Mouse (Mus musculus): ENCODE results near the gene Slc1a3. TPM values are rescaled to one million over a fixed set of nuclear protein-coding genes. Genes with fewer than 3 reads are reported as not detected.

Gene Slc1a3
- polyA plus RNA-seq, 1 experiment from 2014 or later = 33.4 TPM

- WGBS = 81% methylated on average over 15 of the region's 15 CpGs
- H3K27ac ChIP-seq = no peak overlapping the region
- H3K4me3 ChIP-seq = no peak overlapping the region
- H3K27me3 ChIP-seq (ENCODE audit: insufficient read depth, poor library complexity, severe bottlenecking) = no peaks in the 10 kb centered on the region
- DNase-seq (ENCODE audit: low spot score) = no peak
- peaks cover 55% of the 10 kb centered on the region for H3K4me1 ChIP-seq
- H3K36me3 ChIP-seq = no peaks in the 10 kb centered on the region
- no peaks in the 10 kb centered on the region for H3K9me3 ChIP-seq
These were observed 44.8 kb downstream of the Slc1a3 start for GRCm38 (mm10) chr15:8665675-8666350.

GRCm38 (mm10) chr15:8663348-8664099 is 47.0 kb downstream of the Slc1a3 start:
- Histone ChIP-seq H3K36me3 (no peaks in the 10 kb centered on the region), H3K9me3 (no peaks in the 10 kb centered on the region), H3K4me3 (peak overlapping the region; percentile 22; the same call in 1 of the 2 replicates), H3K4me1 (peaks cover 76% of the 10 kb centered on the region), H3K27ac (peak overlapping the region; percentile 62; the same call in 1 of the 2 replicates), H3K27me3 (ENCODE audit: insufficient read depth, poor library complexity, severe bottlenecking) (no peaks in the 10 kb centered on the region)
- no peak for DNase-seq (ENCODE audit: low spot score)
- WGBS = 58% methylated on average over 17 of the region's 17 CpGs

DNA sequence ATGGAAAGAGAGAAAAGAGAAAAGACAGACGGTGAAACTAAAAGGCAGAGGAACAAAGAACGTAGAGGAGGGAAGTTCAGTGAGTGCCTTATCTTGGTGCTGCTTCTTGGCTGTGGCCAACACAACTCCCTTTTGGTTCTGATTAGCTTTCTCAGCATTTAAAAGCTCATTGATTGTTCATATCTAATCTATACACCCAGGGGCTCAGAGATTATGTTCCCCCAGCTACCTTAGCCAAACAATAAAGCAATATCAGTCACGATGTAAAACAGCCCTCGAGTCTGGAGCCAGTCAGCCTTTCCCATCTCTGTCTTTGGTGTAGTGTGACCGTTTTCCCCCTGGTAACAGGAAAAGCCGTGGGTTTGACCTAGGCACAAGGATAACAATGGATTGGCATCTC is 48.7 kb downstream of the Slc1a3 start:
- no peak for DNase-seq (ENCODE audit: low spot score)
- Histone ChIP-seq H3K36me3 (no peaks in the 10 kb centered on the region), H3K27ac (peak overlapping the region; percentile 52; the same call in 1 of the 2 replicates), H3K9me3 (no peaks in the 10 kb centered on the region), H3K4me1 (peaks cover 67% of the 10 kb centered on the region), H3K4me3 (no peak overlapping the region), H3K27me3 (ENCODE audit: insufficient read depth, poor library complexity, severe bottlenecking) (no peaks in the 10 kb centered on the region)
- 15% methylated on average over 6 of the region's 6 CpGs for whole genome bisulfite sequencing

DNA sequence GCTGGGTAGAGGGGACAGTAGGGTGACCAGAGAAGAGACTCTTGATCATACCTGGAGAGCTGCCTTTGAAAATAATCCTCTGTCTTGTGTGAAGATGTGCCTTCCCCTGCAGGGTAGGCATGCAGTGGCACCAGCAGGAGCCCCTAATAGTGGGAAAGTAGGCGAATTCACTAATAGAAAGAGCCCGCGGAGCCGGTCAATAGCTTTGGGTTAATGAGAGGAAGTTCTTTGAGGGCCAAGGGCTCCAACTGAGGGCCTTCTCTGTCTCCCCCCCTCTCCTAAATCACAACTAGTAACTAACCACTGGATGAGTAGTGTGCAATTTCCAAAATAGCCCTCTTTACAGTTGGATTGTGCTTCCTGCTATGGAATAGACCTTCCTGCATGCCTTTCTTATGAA is 50.6 kb downstream of the Slc1a3 start:
- Histone ChIP-seq H3K4me3 (no peak overlapping the region), H3K27ac (peak overlapping the region; percentile 52), H3K4me1 (peaks cover 58% of the 10 kb centered on the region), H3K36me3 (no peaks in the 10 kb centered on the region), H3K9me3 (no peaks in the 10 kb centered on the region), H3K27me3 (ENCODE audit: insufficient read depth, poor library complexity, severe bottlenecking) (no peaks in the 10 kb centered on the region)
- WGBS = 52% methylated on average over 4 of the region's 4 CpGs
- DNase-seq (ENCODE audit: low spot score) = no peak

- Histone ChIP-seq H3K27ac (peak overlapping the region; percentile 62), H3K9me3 (no peaks in the 10 kb centered on the region), H3K27me3 (ENCODE audit: insufficient read depth, poor library complexity, severe bottlenecking) (no peaks in the 10 kb centered on the region), H3K4me3 (no peak overlapping the region), H3K36me3 (no peaks in the 10 kb centered on the region), H3K4me1 (peaks cover 58% of the 10 kb centered on the region)
- 25% methylated on average over 8 of the region's 8 CpGs for WGBS
- no peak for DNase-seq (ENCODE audit: low spot score)
These were observed 51.0 kb downstream of the Slc1a3 start for GRCm38 (mm10) chr15:8659483-8659971.

DNA sequence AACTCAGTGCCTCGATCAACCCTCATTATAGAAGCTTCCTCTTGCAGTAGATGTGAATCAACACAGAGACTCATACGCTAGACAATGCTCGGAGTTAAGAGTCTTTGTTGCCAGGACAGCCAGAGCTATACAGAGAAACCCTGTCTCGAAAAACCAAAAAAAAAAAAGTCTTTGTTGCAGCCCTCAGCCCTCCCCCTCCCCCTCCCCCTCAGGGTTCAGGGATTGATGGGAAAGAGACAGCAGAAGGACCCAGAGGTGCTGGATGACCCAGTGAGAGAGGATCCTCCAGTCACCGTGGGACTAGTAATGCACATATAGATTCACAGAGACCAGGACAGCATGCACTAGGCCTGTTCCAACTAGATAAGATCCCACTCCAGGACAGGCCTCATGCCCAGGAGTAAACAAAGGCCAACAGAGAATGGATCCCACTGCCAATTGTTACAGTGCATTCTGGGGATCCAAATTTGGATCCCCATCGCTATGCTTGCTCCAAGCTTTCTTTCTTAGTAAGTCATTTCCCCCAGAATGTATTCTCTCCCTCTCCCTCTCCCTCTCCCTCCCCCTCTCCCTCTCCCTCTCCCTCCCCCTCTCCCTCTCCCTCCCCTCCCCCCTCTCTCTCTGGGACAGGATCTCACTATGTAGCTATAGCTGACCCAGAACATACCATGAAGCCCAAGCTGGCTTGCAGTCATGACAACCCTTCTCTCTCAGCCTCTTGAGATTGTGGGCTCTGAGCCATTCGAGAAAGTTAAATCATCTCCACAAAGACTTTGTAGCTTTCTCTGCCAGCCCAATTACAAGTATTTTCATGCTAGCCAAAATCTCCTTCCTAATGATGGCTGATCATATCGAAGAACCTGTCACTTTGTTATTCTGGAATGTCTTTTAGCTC is 52.2 kb downstream of the Slc1a3 start:
- H3K27ac ChIP-seq = peak overlapping the region; percentile 64

DNA sequence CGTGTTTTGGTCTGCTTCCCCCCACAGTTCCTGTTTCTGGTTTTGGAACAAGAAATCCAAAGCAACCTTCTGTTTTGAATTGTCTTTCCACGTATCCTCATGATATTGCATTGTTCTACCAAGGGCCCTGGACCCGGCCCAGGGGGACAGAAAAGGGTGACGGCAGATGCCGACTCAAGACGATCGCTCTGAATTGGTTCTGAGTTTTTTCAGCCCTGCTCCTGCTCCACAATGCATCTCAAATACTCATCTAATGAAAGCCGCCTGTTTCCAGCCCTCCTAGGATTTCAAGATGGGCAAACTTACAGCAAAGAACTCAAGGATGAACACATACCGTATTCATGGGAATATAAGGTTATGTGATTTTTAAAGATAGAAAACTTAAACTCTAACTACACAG is 55.3 kb downstream of the Slc1a3 start:
- Histone ChIP-seq H3K27me3 (ENCODE audit: insufficient read depth, poor library complexity, severe bottlenecking) (no peaks in the 10 kb centered on the region), H3K4me1 (peaks cover 22% of the 10 kb centered on the region), H3K27ac (no peak overlapping the region), H3K4me3 (no peak overlapping the region), H3K36me3 (no peaks in the 10 kb centered on the region), H3K9me3 (no peaks in the 10 kb centered on the region)
- DNase-seq (ENCODE audit: low spot score) = no peak
- WGBS = 83% methylated on average over 9 of the region's 9 CpGs

More for the DNA sequence above, 52.2 kb downstream of the Slc1a3 start:
- WGBS = 71% methylated on average over 8 of the region's 8 CpGs
- Histone ChIP-seq H3K9me3 (no peaks in the 10 kb centered on the region), H3K36me3 (no peaks in the 10 kb centered on the region), H3K27me3 (ENCODE audit: insufficient read depth, poor library complexity, severe bottlenecking) (no peaks in the 10 kb centered on the region), H3K4me1 (peaks cover 49% of the 10 kb centered on the region), H3K4me3 (no peak overlapping the region)
- DNase-seq (ENCODE audit: low spot score) = no peak

DNA sequence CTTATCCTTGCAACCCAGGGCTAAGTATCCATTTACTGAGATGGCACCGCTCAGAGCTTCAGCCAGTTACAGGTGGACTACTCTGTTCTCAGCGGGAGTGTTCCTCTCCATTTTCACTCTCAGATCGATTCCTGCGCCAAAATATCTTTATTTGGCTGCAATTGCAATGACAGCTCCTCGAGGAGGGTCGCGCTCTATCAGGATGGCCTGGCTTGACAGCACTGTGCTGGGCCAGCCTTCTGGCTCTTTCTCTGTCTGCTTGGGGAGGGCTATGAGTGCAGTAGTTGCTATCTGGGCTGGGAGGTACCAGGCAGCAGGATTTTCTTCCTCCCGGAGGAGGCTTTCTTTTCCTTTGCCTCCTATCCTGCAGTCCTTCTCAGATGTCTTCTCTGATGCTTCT is 57.9 kb downstream of the Slc1a3 start:
- Histone ChIP-seq H3K27me3 (ENCODE audit: insufficient read depth, poor library complexity, severe bottlenecking) (no peaks in the 10 kb centered on the region), H3K9me3 (no peaks in the 10 kb centered on the region), H3K4me3 (no peak overlapping the region), H3K27ac (no peak overlapping the region), H3K36me3 (0 out of 2 replicates have a peak, but pooled peaks cover 7% of the 10 kb centered on the region), H3K4me1 (no peaks in the 10 kb centered on the region; the same call in 1 of the 2 replicates)
- DNase-seq (ENCODE audit: low spot score) = no peak
- WGBS = 84% methylated on average over 8 of the region's 8 CpGs

GRCm38 (mm10) chr15:8643997-8644692 is 66.4 kb downstream of the Slc1a3 start:
- Histone ChIP-seq H3K36me3 (peaks cover 29% of the 10 kb centered on the region), H3K4me1 (no peaks in the 10 kb centered on the region), H3K9me3 (no peaks in the 10 kb centered on the region), H3K27ac (no peak overlapping the region), H3K4me3 (no peak overlapping the region), H3K27me3 (ENCODE audit: insufficient read depth, poor library complexity, severe bottlenecking) (no peaks in the 10 kb centered on the region)
- 86% methylated on average over 8 of the region's 8 CpGs for WGBS
- DNase-seq (ENCODE audit: low spot score) = no peak

DNA sequence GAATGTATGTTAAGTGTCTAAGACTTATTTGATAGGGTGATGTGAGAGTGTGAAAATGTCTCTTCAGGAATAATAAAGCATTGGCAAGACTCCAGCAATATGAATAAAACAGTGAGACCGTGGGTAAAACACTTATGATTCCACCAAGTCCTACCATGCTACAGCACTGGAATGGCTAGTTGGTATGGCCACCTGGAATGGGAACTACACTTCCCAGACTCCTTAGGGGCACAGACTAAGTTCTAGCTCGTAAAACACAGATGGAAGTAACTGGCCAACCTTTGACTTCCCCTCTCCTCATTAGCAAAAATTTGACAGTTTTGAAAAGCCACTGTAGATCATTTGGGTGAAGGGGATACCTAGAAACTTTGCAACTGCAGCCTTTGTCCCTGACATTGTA is 70.7 kb downstream of the Slc1a3 start:
- DNase-seq (ENCODE audit: low spot score) = no peak

DNA sequence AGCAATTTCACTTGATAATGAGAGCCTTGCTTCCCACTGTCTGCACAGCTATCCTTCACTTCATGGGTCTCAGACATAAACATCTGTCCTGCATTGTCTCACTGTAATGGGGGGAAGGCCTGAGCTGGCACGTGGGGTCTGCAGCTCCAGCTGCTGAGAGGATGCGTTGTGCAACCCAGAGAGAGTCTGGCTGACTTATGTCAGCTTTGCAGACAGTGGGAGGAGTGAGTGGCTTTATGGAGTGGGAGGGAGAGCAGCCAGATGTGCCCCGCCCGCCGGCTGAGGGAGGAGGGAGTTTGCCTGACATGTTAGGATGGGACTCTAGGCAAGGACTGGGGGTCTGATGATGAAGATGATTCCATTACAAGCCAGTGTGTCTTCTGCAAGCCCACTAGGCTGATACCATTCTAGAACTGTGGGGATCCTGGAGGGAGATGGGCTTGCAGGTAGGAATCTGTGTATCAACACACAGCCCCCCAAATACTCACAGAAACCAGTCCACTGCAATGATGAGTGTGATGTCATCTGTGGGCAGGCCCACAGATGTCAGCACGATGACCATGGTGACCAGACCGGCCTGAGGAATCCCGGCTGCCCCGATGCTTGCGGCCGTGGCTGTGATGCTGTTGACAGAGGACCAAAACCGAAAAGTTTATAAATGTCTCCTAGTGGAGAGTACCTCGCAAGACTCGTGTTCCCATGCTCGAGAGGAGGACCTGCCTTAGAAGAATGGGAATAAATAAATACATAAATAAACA is 71.8 kb downstream of the Slc1a3 start:
- 88% methylated on average over 15 of the region's 15 CpGs for WGBS
- peaks cover 39% of the 10 kb centered on the region for H3K36me3 ChIP-seq

More for the DNA sequence above, 70.7 kb downstream of the Slc1a3 start:
- Histone ChIP-seq H3K4me1 (no peaks in the 10 kb centered on the region), H3K9me3 (no peaks in the 10 kb centered on the region), H3K36me3 (peaks cover 39% of the 10 kb centered on the region), H3K27me3 (ENCODE audit: insufficient read depth, poor library complexity, severe bottlenecking) (no peaks in the 10 kb centered on the region), H3K4me3 (no peak overlapping the region), H3K27ac (no peak overlapping the region)
- WGBS = 75% methylated on average over 2 of the region's 2 CpGs

More for the DNA sequence above, 71.8 kb downstream of the Slc1a3 start:
- Histone ChIP-seq H3K4me1 (no peaks in the 10 kb centered on the region), H3K27me3 (ENCODE audit: insufficient read depth, poor library complexity, severe bottlenecking) (no peaks in the 10 kb centered on the region), H3K27ac (no peak overlapping the region), H3K4me3 (no peak overlapping the region), H3K9me3 (no peaks in the 10 kb centered on the region)
- no peak for DNase-seq (ENCODE audit: low spot score)

Data from heart, embryonic 10.5 days (tissue).